Mouse (Mus musculus) CH12.LX (cell line): ENCODE measurements around the gene Gm4312. TPM values are rescaled to one million over a fixed set of nuclear protein-coding genes. Genes with fewer than 3 reads are reported as not detected.

Experiments used
- polyA plus RNA-seq: library from polyadenylated mRNA; unstranded; fragments of >175 nt; gene quantifications from 2 replicates; pipeline ENCODE4 v1.2.1, GENCODE M21; 2012; ENCODE audit warnings: low read depth; ENCODE audit not compliant: insufficient read length
- total RNA-seq, 2 experiments: library from RNA; depleted of rRNA; stranded (reverse); fragments of 300-350 nt in 1 of 2; fragments of >200 nt in 1 of 2; gene quantifications; 2 replicates each; pipeline ENCODE4 v1.2.3; 2012 to 2014

Gene Gm4312
- total and polyA plus RNA-seq, 3 experiments: not detected

Other genes with a start within 250 kb of the Gm4312 start
- gene Gm4301, start 46.9 kb downstream of the Gm4312 start, total RNA-seq (2012; rRNA removed): not detected in 2 replicates
- not detected in 2 replicates for gene Gm4301, start 46.9 kb downstream of the Gm4312 start, total RNA-seq (2014; rRNA removed)
- gene Gm4301, start 46.9 kb downstream of the Gm4312 start, polyA plus RNA-seq: not detected in 2 replicates
- not detected in 2 replicates for gene Gm4302, start 41.7 kb downstream of the Gm4312 start, total RNA-seq (2012; rRNA removed)
- not detected in 2 replicates for gene Gm4302, start 41.7 kb downstream of the Gm4312 start, total RNA-seq (2014; rRNA removed)
- not detected in 2 replicates for gene Gm4302, start 41.7 kb downstream of the Gm4312 start, polyA plus RNA-seq
- gene Gm4303, start 36.6 kb downstream of the Gm4312 start, total RNA-seq (2012; rRNA removed): not detected in 2 replicates
- gene Gm4303, start 36.6 kb downstream of the Gm4312 start, total RNA-seq (2014; rRNA removed): not detected in 2 replicates
- gene Gm4303, start 36.6 kb downstream of the Gm4312 start, polyA plus RNA-seq: not detected in 2 replicates
- gene Gm4305, start 31.5 kb downstream of the Gm4312 start, total RNA-seq (2012; rRNA removed): not detected in 2 replicates
- not detected in 2 replicates for gene Gm4305, start 31.5 kb downstream of the Gm4312 start, total RNA-seq (2014; rRNA removed)
- gene Gm4305, start 31.5 kb downstream of the Gm4312 start, polyA plus RNA-seq: not detected in 2 replicates
- not detected in 2 replicates for gene Gm4307, start 21.2 kb downstream of the Gm4312 start, total RNA-seq (2012; rRNA removed)
- not detected in 2 replicates for gene Gm4307, start 21.2 kb downstream of the Gm4312 start, total RNA-seq (2014; rRNA removed)
- not detected in 2 replicates for gene Gm4307, start 21.2 kb downstream of the Gm4312 start, polyA plus RNA-seq
- gene Tmtc3, start 104.8 kb upstream of the Gm4312 start, total RNA-seq (2012; rRNA removed): not detected in 2 replicates
- gene Tmtc3, start 104.8 kb upstream of the Gm4312 start, total RNA-seq (2014; rRNA removed): not detected in 2 replicates
- gene Tmtc3, start 104.8 kb upstream of the Gm4312 start, polyA plus RNA-seq: not detected in 2 replicates
- 0.30 and 0.67 TPM in 2 replicates for gene Cep290, start 105.0 kb upstream of the Gm4312 start, total RNA-seq (2012; rRNA removed)
- not detected in 2 replicates for gene Cep290, start 105.0 kb upstream of the Gm4312 start, total RNA-seq (2014; rRNA removed)
- not detected in 2 replicates for gene Cep290, start 105.0 kb upstream of the Gm4312 start, polyA plus RNA-seq
- gene 4930430F08Rik, start 207.9 kb upstream of the Gm4312 start, total RNA-seq (2012; rRNA removed): not detected in 2 replicates
- gene 4930430F08Rik, start 207.9 kb upstream of the Gm4312 start, total RNA-seq (2014; rRNA removed): not detected in 2 replicates
- not detected in 2 replicates for gene 4930430F08Rik, start 207.9 kb upstream of the Gm4312 start, polyA plus RNA-seq
- gene 1700017N19Rik, start 207.9 kb upstream of the Gm4312 start, total RNA-seq (2012; rRNA removed): not detected in 2 replicates
- gene 1700017N19Rik, start 207.9 kb upstream of the Gm4312 start, total RNA-seq (2014; rRNA removed): not detected in 2 replicates
- gene 1700017N19Rik, start 207.9 kb upstream of the Gm4312 start, polyA plus RNA-seq: not detected in 2 replicates